Mouse (Mus musculus) layer of hippocampus, adult 8-10 months (tissue): ENCODE measurements around the gene Ints14. TPM values are rescaled to one million over a fixed set of nuclear protein-coding genes. Genes with fewer than 3 reads are reported as not detected.
"Not testable (repeated sequence)": the region's sequence is repeated elsewhere in the genome, so short reads cannot be mapped to it uniquely, and the experiment has no call there.

Experiments
- DNase-seq, 2 experiments: peaks; one replicate each; pipeline ENCODE4 v3.0.0; 2022; ENCODE audit warnings: low spot score in 2 of 2
- total RNA-seq, 4 experiments: library from RNA; stranded (reverse); gene quantifications; 2 replicates each; pipeline ENCODE4 v1.2.4; 2022

Ints14 gene
- total RNA-seq, 4 experiments from 2014 or later, result 19.3 to 22.6 (median 20.1) TPM

DNA sequence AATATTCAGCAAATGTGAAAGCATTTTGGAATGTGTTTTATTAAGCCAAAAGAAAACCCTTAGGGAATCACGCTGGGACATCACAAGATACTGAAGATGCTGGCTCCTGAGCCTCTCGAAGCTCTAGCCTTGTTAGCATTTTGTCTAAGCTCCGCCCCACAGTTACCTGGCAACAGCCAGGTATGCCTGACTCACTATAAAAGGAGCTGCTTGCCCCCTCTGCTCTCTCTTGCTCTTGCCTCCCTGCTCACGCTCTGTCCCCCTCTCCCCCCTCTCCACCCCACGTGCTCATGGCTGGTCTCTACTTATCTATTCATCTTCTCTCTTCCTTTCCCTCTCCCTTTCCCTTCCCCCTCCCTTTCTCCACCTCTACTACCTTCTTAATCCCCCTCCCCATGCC is 8.7 kb upstream of the Ints14 start:
- no peak for DNase-seq

DNA sequence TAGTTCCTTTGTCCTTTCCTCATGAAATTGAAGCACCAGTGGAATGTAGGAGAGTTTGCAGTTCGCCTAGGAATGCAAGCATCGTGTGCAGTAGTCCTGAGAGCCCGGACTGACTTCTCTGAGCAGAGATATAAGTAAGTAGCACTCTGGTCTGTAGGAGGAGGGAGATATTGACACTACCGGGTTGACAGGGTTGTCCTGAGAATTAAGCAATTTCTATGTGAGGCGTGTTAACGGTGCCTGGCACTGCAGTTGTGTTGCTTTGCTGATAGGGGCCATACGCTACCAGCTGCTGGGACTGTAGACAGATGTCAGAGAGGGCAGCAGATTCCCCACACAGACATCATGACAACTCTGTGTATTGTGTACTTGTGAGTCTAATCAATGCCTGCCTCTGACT is 7.5 kb upstream of the Ints14 start:
- no peak for DNase-seq

- no peak for DNase-seq
These were observed 4.4 kb upstream of the Ints14 start for GRCm38 (mm10) chr9:64956337-64956736.

DNA sequence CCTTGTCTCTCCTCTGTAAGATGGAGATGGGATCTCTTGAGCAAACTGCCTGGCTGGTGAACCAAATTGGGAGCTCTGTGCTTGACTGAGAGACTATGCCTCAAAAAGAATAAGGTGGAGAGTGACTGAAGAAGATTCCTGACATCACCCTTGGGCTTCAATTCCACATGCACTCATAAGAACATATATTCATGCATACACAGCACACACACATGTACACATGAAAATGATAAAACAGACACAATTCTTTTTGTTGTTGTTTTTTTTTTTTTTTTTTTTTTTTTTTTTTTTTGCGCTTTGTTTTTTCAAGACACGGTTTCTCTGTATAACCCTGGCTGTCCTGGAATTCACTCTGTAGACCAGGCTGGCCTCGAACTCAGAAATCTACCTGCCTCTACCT is 3.4 kb upstream of the Ints14 start:
- DNase-seq, result no peak

DNA sequence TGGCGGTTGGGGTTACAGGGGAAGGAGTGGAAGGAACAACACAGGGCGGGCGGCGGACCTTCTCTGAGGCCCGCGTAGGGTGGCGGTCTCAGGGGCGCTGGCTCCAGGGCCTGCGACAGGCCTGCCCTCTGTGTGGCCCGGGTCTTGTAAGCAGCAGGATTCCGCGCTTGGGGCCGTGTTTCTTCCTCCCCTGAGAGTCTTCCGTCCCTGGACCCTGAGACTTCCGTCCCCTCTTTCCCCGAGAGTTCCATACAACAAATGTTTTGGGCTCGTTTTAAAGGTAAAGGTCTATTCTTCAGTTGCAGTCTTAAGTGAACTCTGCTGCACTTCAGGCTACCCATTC is 244 bp downstream of the Ints14 start:
- no peak for DNase-seq

- DNase-seq, result no peak
These were observed 19.8 kb downstream of the Ints14 start for GRCm38 (mm10) chr9:64980548-64980947.

GRCm38 (mm10) chr9:64981904-64982303 is 21.2 kb downstream of the Ints14 start:
- no peak for DNase-seq

GRCm38 (mm10) chr9:64985037-64985794 is 24.5 kb downstream of the Ints14 start:
- no peak for DNase-seq

GRCm38 (mm10) chr9:64985807-64986206 is 25.1 kb downstream of the Ints14 start:
- no peak for DNase-seq

DNA sequence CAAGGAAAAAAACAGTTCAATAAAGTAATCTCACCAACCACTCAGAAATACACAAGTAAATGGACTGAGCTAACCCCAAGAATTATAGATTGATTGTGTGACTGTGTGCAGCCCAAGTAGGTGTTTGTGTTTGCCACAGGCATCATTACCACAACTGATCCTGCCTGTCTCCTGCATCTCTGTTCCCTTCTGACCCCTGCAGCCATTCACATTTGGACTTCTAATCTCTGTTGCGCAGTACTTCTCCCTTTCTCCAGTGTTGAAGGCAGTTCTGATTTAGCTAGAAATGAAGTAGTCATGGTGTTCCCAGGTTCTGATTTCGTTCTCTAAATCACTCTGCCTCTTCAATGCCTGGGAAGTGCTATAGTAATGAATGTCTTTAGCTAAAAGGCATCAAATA is 26.9 kb downstream of the Ints14 start:
- no peak for DNase-seq

DNA sequence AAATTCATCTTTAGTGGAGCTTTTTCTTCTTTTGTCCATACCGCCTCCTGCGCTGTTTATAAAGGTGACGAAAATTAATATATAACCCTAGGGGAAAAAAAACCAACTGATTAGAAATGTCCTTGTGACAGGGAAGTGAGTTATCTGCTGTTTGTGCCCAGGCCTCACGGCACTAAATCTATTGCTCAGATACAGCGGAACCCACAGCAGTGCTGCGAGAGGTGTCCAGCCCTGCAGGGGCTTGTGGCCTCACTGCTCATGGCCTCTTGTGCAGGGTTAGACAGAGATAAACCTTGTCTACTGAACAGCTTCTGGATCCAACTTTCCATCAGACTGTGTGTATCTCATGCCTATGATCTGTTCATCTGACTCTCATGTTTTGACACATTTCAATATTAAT is 27.7 kb downstream of the Ints14 start:
- no peak for DNase-seq

DNA sequence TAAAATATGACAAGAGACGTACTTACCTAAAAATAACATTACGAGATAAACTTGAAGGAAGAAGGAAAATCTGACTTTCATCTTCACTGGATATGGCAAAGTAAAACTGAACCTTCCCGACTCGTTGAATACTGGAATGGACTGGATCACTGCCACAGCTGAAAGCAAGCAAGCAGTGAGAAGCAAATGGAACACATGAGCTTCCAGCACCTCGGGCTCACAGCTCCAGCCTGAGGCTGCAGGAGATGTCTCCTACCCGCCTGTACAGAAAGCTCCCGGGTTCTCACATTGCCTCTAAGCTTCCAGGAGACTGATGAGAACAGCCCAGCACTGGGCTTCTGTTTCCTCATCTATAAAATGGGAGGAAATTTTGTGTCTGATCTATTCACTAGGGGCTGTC is 29.6 kb downstream of the Ints14 start:
- no peak for DNase-seq

DNA sequence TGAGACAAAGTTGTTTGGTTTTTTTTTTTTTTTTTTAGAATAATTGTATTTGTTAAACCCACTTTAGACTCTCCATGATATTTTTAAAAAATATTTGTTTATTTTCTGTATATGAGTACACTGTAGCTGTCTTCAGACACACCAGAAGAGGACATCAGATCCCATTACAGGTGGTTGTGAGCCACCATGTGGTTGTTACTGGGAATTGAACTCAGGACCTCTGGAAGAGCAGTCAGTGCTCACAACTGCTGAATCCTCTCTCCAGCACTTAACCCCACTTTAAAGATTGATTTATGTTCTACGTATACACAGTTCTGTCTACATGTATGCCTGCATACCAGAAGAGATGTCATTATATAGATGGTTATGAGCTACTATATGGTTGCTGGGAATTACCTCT is 34.8 kb downstream of the Ints14 start:
- DNase-seq, result not testable (repeated sequence)

- no peak for DNase-seq
These were observed 40.8 kb downstream of the Ints14 start for GRCm38 (mm10) chr9:65001481-65001880.

- DNase-seq, result no peak
These were observed 45.0 kb downstream of the Ints14 start for GRCm38 (mm10) chr9:65005737-65006136.

- no peak for DNase-seq
These were observed 49.9 kb downstream of the Ints14 start for GRCm38 (mm10) chr9:65010632-65011031.

DNA sequence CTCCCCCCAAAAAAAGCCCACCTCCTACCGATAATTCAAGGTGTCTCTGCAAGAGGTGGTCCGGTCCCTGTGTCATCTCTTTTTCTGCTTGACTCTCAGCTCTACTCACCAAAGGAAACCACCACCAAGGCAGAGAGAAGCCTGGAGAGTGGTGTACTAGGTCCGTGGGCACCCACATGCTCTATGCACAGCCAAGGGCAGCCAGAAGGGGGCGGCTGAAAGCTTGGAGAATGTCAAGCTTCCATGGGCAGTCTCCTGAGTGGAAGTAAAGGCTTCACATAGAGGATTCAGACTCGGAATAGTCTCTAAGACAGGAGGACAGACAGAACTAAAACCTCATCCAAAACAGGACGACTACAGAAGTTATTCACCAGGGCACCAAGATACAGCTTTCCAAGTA is 50.6 kb downstream of the Ints14 start:
- no peak for DNase-seq

GRCm38 (mm10) chr9:65015461-65016222 is 54.9 kb downstream of the Ints14 start:
- no peak for DNase-seq

DNA sequence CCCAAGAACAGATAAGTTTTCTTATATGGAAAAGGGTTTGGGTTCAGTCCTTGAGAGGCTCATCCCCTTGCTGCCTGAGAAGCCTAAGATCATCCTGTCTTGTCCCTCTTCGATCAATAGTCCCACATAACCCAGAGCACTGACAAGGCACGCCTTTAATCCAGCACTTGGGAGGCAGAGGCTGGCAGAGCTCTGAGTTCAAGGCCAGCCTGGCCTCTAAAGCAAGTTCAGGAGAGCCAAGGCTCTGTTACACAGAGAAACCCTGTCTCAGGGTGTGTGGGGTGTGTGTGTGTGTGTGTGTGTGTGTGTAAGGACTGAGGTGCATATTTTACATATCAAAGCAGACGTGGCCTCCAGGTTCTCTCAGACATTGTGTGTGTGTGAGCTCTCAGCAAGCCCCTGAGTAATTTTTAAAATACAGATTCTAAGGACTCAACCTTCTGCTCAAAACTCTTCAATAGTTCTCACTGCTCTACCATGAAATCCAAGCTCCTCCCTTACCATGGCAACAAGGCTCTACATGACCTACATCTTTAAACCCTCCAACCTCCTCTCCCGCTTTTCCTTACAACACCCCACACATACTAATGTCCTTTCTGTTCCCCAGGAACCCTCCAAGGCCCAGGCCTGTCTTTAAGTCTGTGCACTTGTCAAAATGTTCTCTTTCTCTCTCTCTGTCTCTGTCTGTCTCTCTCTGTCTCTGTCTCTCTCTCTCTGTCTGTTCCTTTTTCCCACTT is 55.7 kb downstream of the Ints14 start:
- DNase-seq, result no peak

DNA sequence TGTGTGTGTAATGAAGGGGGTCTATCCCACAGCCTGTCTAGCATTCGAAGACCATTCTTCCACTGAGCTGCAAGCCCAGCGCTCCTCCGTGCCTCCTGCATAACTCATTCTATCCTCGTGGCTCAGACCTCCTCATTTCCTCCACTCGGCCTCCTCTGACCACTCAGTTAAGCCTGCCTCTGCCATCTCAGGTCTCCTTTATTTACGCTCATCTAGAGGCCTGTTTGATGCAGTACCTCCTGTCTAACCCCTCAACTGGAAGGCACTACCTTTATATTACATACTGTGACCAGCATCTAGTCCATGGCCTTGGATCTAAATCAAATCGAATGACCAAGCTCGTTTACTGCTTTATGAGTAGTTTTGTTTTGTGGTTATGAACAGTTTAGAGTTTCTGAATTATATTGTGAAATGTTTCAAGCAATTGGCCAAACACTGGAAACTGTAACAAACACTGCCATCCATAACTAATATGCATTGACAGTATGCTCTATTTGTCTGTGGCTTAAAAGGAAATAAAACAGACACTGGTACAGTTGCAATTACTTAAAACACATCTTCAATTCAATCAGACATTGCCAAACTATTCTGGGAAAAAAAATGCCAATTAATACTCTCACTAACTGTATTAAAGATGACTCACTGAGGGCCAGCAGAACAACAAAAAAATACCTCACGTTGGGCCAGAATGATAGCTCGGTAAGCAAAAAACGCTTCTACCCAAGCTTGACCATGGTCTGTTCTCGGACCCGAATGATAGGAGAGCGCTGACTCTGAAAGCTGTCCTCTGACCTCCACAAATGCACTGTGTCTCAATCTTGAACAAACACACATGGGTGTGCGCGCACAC is 56.5 kb downstream of the Ints14 start:
- DNase-seq, result no peak

DNA sequence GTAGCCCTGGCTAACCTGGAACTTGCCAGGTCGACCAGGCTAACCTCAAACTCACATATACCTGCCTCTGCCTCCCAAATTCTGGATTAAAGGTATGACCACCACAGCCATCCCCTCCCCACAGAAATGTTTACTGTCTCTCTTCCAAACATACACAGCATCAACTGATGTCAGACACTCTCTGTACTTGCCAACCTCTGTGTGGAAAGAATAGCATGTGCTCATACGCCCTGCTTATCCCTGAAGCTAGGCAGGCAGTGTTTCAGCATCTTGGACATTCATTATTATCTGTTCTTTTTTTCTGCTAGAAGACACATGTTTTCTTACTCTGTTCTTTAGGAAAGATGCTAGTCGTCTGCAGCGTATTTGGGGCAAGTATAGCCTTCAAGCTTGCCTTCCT is 57.2 kb downstream of the Ints14 start:
- no peak for DNase-seq
